ENCODE assay signal across 14 mouse cellular contexts in genomic region chr15:99039996-99040919, GRCm38 (mm10). TPM values are rescaled to one million over a fixed set of nuclear protein-coding genes. Genes with fewer than 3 reads are reported as not detected.
DNase-seq lines count a peak whose midpoint lies in the region; ATAC-seq and TF ChIP-seq lines count a peak whose summit lies in the region.
"Had no signal": no experiment of that assay in that cellular context is flagged by ENCODE, and none has a peak within 500 bp of the region (broad histone marks: within the 10 kb centered on the region; RNA-seq: fewer than 3 reads in every experiment).

No protein-coding gene starts in this region.

- WGBS in forebrain, embryonic 15.5 days: 72% methylated on average over 26 of the region's 26 CpGs
- WGBS in forebrain, embryonic 16.5 days: 66% methylated on average over 26 of the region's 26 CpGs
- 49% methylated on average over 26 of the region's 26 CpGs for WGBS in lung, embryonic 14.5 days

- no peaks in the 10 kb centered on the region for H3K36me3 ChIP-seq in forebrain, embryonic 15.5 days
- H3K36me3 ChIP-seq in forebrain, embryonic 16.5 days (ENCODE audit: control insufficient read depth, insufficient read depth): no peaks in the 10 kb centered on the region
- peaks cover 28% of the 10 kb centered on the region for H3K36me3 ChIP-seq in lung, embryonic 14.5 days (ENCODE audit: insufficient read depth)
- peaks cover 29% of the 10 kb centered on the region for H3K36me3 ChIP-seq in myocyte (ENCODE audit: control insufficient read depth, insufficient read depth)

- TF ChIP-seq POLR2A in myocyte (IDR thresholded peaks at IDR 0.05; ENCODE audit: insufficient read length, low read depth): no peak

- peaks cover 9% of the 10 kb centered on the region for H3K4me1 ChIP-seq in forebrain, embryonic 15.5 days
- peaks cover 5% of the 10 kb centered on the region for H3K4me1 ChIP-seq in forebrain, embryonic 16.5 days (replicated peaks; ENCODE audit: control insufficient read depth, insufficient read depth, low read length)
- no peaks in the 10 kb centered on the region for H3K4me1 ChIP-seq in lung, embryonic 14.5 days (ENCODE audit: insufficient read depth)

- no peaks in the 10 kb centered on the region for H3K27me3 ChIP-seq in forebrain, embryonic 15.5 days
- H3K27me3 ChIP-seq in forebrain, embryonic 16.5 days (replicated peaks; ENCODE audit: control insufficient read depth, insufficient read depth, low read length): no peaks in the 10 kb centered on the region
- no peaks in the 10 kb centered on the region for H3K27me3 ChIP-seq in lung, embryonic 14.5 days (ENCODE audit: insufficient read depth, low read length)
- H3K27me3 ChIP-seq in myocyte (ENCODE audit: control insufficient read depth, insufficient read depth, insufficient read length): no peaks in the 10 kb centered on the region
- H3K27me3 ChIP-seq: midbrain, embryonic 13.5 days had no signal

- no peak for DNase-seq in lung, embryonic 14.5 days
- no peak for DNase-seq in lung, postnatal 14 days
- DNase-seq in ZHBTc4 (ENCODE audit: low read depth, low spot score): peak; percentile 77
- no peak for DNase-seq in adrenal gland, postnatal 4 days (ENCODE audit: low spot score in 2 of 2)
- no peak for DNase-seq in frontal cortex, adult 2 months (ENCODE audit: extremely low spot score in 1 of 2, low spot score in 1 of 2)
- DNase-seq: cerebellum, adult 2 months; kidney, adult 11 months; layer of hippocampus, postnatal 36 days had no signal

- no peak overlapping the region for H3K9ac ChIP-seq in forebrain, embryonic 15.5 days (replicated peaks)
- no peak overlapping the region for H3K9ac ChIP-seq in forebrain, embryonic 16.5 days (replicated peaks; ENCODE audit: low read depth, low read length)
- H3K9ac ChIP-seq in lung, embryonic 14.5 days: no peak overlapping the region
- H3K9ac ChIP-seq: heart, embryonic 12.5 days; midbrain, embryonic 13.5 days had no signal

- H3ac ChIP-seq in myocyte (ENCODE audit: control insufficient read depth, insufficient read length): no peak overlapping the region

- peak; percentile 51 for TF ChIP-seq CTCF in lung, embryonic 14.5 days (IDR thresholded peaks at IDR 0.05; ENCODE audit: low read depth)

- H3K4me2 ChIP-seq in forebrain, embryonic 15.5 days (replicated peaks): peak overlapping the region; percentile 18; the same call in 1 of the 2 replicates
- no peak overlapping the region for H3K4me2 ChIP-seq in forebrain, embryonic 16.5 days (ENCODE audit: low read length)
- no peak overlapping the region for H3K4me2 ChIP-seq in lung, embryonic 14.5 days
- H3K4me2 ChIP-seq in myocyte (ENCODE audit: low read depth): no peak overlapping the region
- H3K4me2 ChIP-seq: heart, embryonic 12.5 days; midbrain, embryonic 13.5 days had no signal

- H3K9me3 ChIP-seq in forebrain, embryonic 15.5 days: no peaks in the 10 kb centered on the region
- no peaks in the 10 kb centered on the region for H3K9me3 ChIP-seq in forebrain, embryonic 16.5 days (ENCODE audit: control insufficient read depth, low read length)
- no peaks in the 10 kb centered on the region for H3K9me3 ChIP-seq in lung, embryonic 14.5 days (ENCODE audit: low read depth, low read length)
- H3K9me3 ChIP-seq: heart, embryonic 12.5 days; midbrain, embryonic 13.5 days had no signal

- H3K27ac ChIP-seq in forebrain, embryonic 15.5 days (replicated peaks): no peak overlapping the region
- no peak overlapping the region for H3K27ac ChIP-seq in forebrain, embryonic 16.5 days (ENCODE audit: low read length)
- no peak overlapping the region for H3K27ac ChIP-seq in lung, embryonic 14.5 days (ENCODE audit: low read depth)
- H3K27ac ChIP-seq: midbrain, embryonic 13.5 days had no signal

- H3K4me3 ChIP-seq in forebrain, embryonic 15.5 days: no peak overlapping the region
- no peak overlapping the region for H3K4me3 ChIP-seq in forebrain, embryonic 16.5 days (replicated peaks; ENCODE audit: low read length)
- H3K4me3 ChIP-seq in lung, embryonic 14.5 days (ENCODE audit: low read depth, low read length): no peak overlapping the region
- H3K4me3 ChIP-seq in myocyte: no peak overlapping the region
- H3K4me3 ChIP-seq: heart, embryonic 12.5 days; midbrain, embryonic 13.5 days had no signal

- no peak for ATAC-seq in forebrain, embryonic 15.5 days (replicated peaks)
- ATAC-seq in forebrain, embryonic 16.5 days: no peak
- ATAC-seq in lung, embryonic 14.5 days (ENCODE audit: insufficient read depth): no peak
- ATAC-seq: midbrain, embryonic 13.5 days had no signal

- peaks cover 8% of the 10 kb centered on the region for H3K79me2 ChIP-seq in myocyte (ENCODE audit: control insufficient read depth, insufficient read depth)

TF ChIP-seq in myocyte, 11 proteins besides CTCF, POLR2A, EP300 and RAD21:
- TF ChIP-seq CEBPB (IDR thresholded peaks at IDR 0.05; ENCODE audit: insufficient read depth, poor library complexity, severe bottlenecking): no peak
- peak; percentile 64 for TF ChIP-seq POLR2AphosphoS2 (IDR thresholded peaks at IDR 0.05; ENCODE audit: insufficient read length, low read depth)
- no peak for TF ChIP-seq TCF12 (IDR thresholded peaks at IDR 0.05; ENCODE audit: insufficient read depth, poor library complexity, severe bottlenecking)

RNA-seq across cellular contexts. Expression of gene Tuba1c, which starts 10.6 kb away (rescaled TPM):
- 45.7 and 53.5 TPM in 2 replicates for polyA plus RNA-seq in forebrain, embryonic 15.5 days (2015; fragmentation: Nextera tagmentation; extraction: Ambion mirVana)
- 42.1 and 48.9 TPM in 2 replicates for polyA plus RNA-seq in forebrain, embryonic 16.5 days (2015; fragmentation: Nextera tagmentation; extraction: Ambion mirVana)
- 224 and 232 TPM in 2 replicates for polyA plus RNA-seq in lung, embryonic 14.5 days (2014; fragmentation: Nextera tagmentation; extraction: Ambion mirVana)
- 462 TPM for polyA plus RNA-seq in myocyte (2012; fragmentation: generic; extraction: Trizol)
- total RNA-seq in adrenal gland, postnatal 4 days (2021): 100 to 1,000 TPM; 200 to 217 TPM
- 5.8 and 10.6 TPM in 2 replicates for polyA plus RNA-seq in frontal cortex, adult 2 months (2012; rRNA removed)

RNA-seq across cellular contexts. Expression of gene Prph, which starts 14.7 kb away (rescaled TPM):
- polyA plus RNA-seq in forebrain, embryonic 15.5 days (2015; fragmentation: Nextera tagmentation; extraction: Ambion mirVana): 0.97 and 1.3 TPM in 2 replicates
- polyA plus RNA-seq in forebrain, embryonic 16.5 days (2015; fragmentation: Nextera tagmentation; extraction: Ambion mirVana): 1.3 and 2.2 TPM in 2 replicates
- polyA plus RNA-seq in lung, embryonic 14.5 days (2014; fragmentation: Nextera tagmentation; extraction: Ambion mirVana): 0.91 and 1.8 TPM in 2 replicates
- polyA plus RNA-seq in myocyte (2012; fragmentation: generic; extraction: Trizol): 0.98 TPM
- total RNA-seq in adrenal gland, postnatal 4 days (2021): 10 to 100 TPM; 26.7 to 68.4 TPM
- 0.69 and 0.90 TPM in 2 replicates for polyA plus RNA-seq in frontal cortex, adult 2 months (2012; rRNA removed)

RNA-seq across cellular contexts. Expression of gene Troap, which starts 34.1 kb away (rescaled TPM):
- polyA plus RNA-seq in forebrain, embryonic 15.5 days (2015; fragmentation: Nextera tagmentation; extraction: Ambion mirVana): 19.8 and 24.8 TPM in 2 replicates
- polyA plus RNA-seq in forebrain, embryonic 16.5 days (2015; fragmentation: Nextera tagmentation; extraction: Ambion mirVana): 15.9 and 17.3 TPM in 2 replicates
- polyA plus RNA-seq in lung, embryonic 14.5 days (2014; fragmentation: Nextera tagmentation; extraction: Ambion mirVana): 33.4 and 35.1 TPM in 2 replicates
- polyA plus RNA-seq in myocyte (2012; fragmentation: generic; extraction: Trizol): 18.6 TPM
- 10 to 100 TPM; 14.5 to 17.1 TPM for total RNA-seq in adrenal gland, postnatal 4 days (2021)
- 0.62 and 1.3 TPM in 2 replicates for polyA plus RNA-seq in frontal cortex, adult 2 months (2012; rRNA removed)
- total RNA-seq: adrenal gland, adult 18-20 months had no signal

RNA-seq across cellular contexts. Expression of gene C1ql4, which starts 47.4 kb away (rescaled TPM):
- polyA plus RNA-seq in forebrain, embryonic 15.5 days (2015; fragmentation: Nextera tagmentation; extraction: Ambion mirVana): 0.28 and 0.33 TPM in 2 replicates
- 0.71 TPM in 1 of 2 replicates, not detected in the other for polyA plus RNA-seq in forebrain, embryonic 16.5 days (2015; fragmentation: Nextera tagmentation; extraction: Ambion mirVana)
- not detected in 2 replicates for polyA plus RNA-seq in lung, embryonic 14.5 days (2014; fragmentation: Nextera tagmentation; extraction: Ambion mirVana)
- polyA plus RNA-seq in myocyte (2012; fragmentation: generic; extraction: Trizol): 0.10 TPM
- under 1 TPM in 1 of 2 experiments, not detected in 1; 0.20 TPM for total RNA-seq in adrenal gland, postnatal 4 days (2021)
- polyA plus RNA-seq in frontal cortex, adult 2 months (2012; rRNA removed): not detected in 2 replicates
- total RNA-seq: adrenal gland, adult 18-20 months had no signal

RNA-seq across cellular contexts. Expression of gene Dnajc22, which starts 52.7 kb away (rescaled TPM):
- polyA plus RNA-seq in forebrain, embryonic 15.5 days (2015; fragmentation: Nextera tagmentation; extraction: Ambion mirVana): 0.46 and 0.53 TPM in 2 replicates
- polyA plus RNA-seq in forebrain, embryonic 16.5 days (2015; fragmentation: Nextera tagmentation; extraction: Ambion mirVana): 0.27 and 0.51 TPM in 2 replicates
- polyA plus RNA-seq in lung, embryonic 14.5 days (2014; fragmentation: Nextera tagmentation; extraction: Ambion mirVana): 0.42 and 0.78 TPM in 2 replicates
- 0.78 TPM for polyA plus RNA-seq in myocyte (2012; fragmentation: generic; extraction: Trizol)
- 1 to 10 TPM; 3.7 to 6.4 TPM for total RNA-seq in adrenal gland, postnatal 4 days (2021)
- polyA plus RNA-seq in frontal cortex, adult 2 months (2012; rRNA removed): 0.06 TPM in 1 of 2 replicates, not detected in the other
